Mouse (Mus musculus) lung, adult 18-20 months (tissue): ENCODE measurements around the gene Prkag3.
A peak's percentile ranks its signal among the peaks of the same experiment; 100 is the strongest.

Source experiments
- DNase-seq, 2 experiments: peaks; one replicate each; pipeline ENCODE4 v3.0.0; 2022; ENCODE audit warnings: mixed read lengths in 2 of 2

Prkag3 gene

GRCm38 (mm10) chr1:74748643-74749271 is at the start of gene Prkag3:
Prkag3 (minus strand) TSS chr1:74749221.
- peak; percentile 63 to 65 for DNase-seq

GRCm38 (mm10) chr1:74797459-74797858 is 48.4 kb upstream of the Prkag3 start:
- DNase-seq = no peak

GRCm38 (mm10) chr1:74795145-74795529 is 46.1 kb upstream of the Prkag3 start:
- no peak for DNase-seq

GRCm38 (mm10) chr1:74794487-74795144 is 45.6 kb upstream of the Prkag3 start:
- no peak for DNase-seq

GRCm38 (mm10) chr1:74792831-74793660 is 44.0 kb upstream of the Prkag3 start:
- DNase-seq = no peak

GRCm38 (mm10) chr1:74791249-74791648 is 42.2 kb upstream of the Prkag3 start, which contains the start of gene Wnt10a:
Wnt10a (plus strand) TSS chr1:74791516.
- no peak for DNase-seq

GRCm38 (mm10) chr1:74790095-74790494 is 41.1 kb upstream of the Prkag3 start:
- DNase-seq = no peak

- DNase-seq = no peak
Measured at GRCm38 (mm10) chr1:74788603-74789176, 39.7 kb upstream of the Prkag3 start.

- peak; percentile 62 to 72 for DNase-seq
Measured at GRCm38 (mm10) chr1:74787846-74788245, 38.8 kb upstream of the Prkag3 start.

- DNase-seq = peak in 1 of 2 experiments; percentile 46
Measured at GRCm38 (mm10) chr1:74784041-74784759, 35.2 kb upstream of the Prkag3 start.

- no peak for DNase-seq
Measured at GRCm38 (mm10) chr1:74783554-74783953, 34.5 kb upstream of the Prkag3 start.

- DNase-seq = no peak
Measured at GRCm38 (mm10) chr1:74782045-74782444, 33.0 kb upstream of the Prkag3 start.

GRCm38 (mm10) chr1:74778934-74779486 is 30.0 kb upstream of the Prkag3 start:
- DNase-seq = no peak

- DNase-seq = no peak
Measured at GRCm38 (mm10) chr1:74775816-74776215, 26.8 kb upstream of the Prkag3 start.

GRCm38 (mm10) chr1:74774062-74774461 is 25.0 kb upstream of the Prkag3 start:
- DNase-seq = no peak

GRCm38 (mm10) chr1:74773136-74773535 is 24.1 kb upstream of the Prkag3 start:
- peak; percentile 87 to 89 for DNase-seq

GRCm38 (mm10) chr1:74771931-74772620 is 23.1 kb upstream of the Prkag3 start:
- DNase-seq = no peak

- no peak for DNase-seq
Measured at GRCm38 (mm10) chr1:74771845-74771930, 22.7 kb upstream of the Prkag3 start, which contains the start of gene Wnt6. Wnt6 (plus strand) TSS chr1:74771892.

GRCm38 (mm10) chr1:74771467-74771844 is 22.4 kb upstream of the Prkag3 start:
- DNase-seq = no peak

- no peak for DNase-seq
Measured at GRCm38 (mm10) chr1:74770727-74771466, 21.9 kb upstream of the Prkag3 start.

- DNase-seq = peak; percentile 56 to 61
Measured at GRCm38 (mm10) chr1:74763081-74763480, 14.1 kb upstream of the Prkag3 start.
